Mouse (Mus musculus): ENCODE data around the gene 2810408A11Rik. TPM values are rescaled to one million over a fixed set of nuclear protein-coding genes. Genes with fewer than 3 reads are reported as not detected.

The 2810408A11Rik gene
- 1 to 10 TPM; 4.8 to 5.6 TPM for total RNA-seq (2021)
- long read RNA-seq, experiment 1, partial matches to known transcripts = 3 of 5 reads
- long read RNA-seq, experiment 1, other reads (novel, unspliced or antisense) = 2 of 5 reads
- long read RNA-seq, experiment 2, partial matches to known transcripts = 1 of 6 reads
- long read RNA-seq, experiment 2, other reads (novel, unspliced or antisense) = 5 of 6 reads

DNA sequence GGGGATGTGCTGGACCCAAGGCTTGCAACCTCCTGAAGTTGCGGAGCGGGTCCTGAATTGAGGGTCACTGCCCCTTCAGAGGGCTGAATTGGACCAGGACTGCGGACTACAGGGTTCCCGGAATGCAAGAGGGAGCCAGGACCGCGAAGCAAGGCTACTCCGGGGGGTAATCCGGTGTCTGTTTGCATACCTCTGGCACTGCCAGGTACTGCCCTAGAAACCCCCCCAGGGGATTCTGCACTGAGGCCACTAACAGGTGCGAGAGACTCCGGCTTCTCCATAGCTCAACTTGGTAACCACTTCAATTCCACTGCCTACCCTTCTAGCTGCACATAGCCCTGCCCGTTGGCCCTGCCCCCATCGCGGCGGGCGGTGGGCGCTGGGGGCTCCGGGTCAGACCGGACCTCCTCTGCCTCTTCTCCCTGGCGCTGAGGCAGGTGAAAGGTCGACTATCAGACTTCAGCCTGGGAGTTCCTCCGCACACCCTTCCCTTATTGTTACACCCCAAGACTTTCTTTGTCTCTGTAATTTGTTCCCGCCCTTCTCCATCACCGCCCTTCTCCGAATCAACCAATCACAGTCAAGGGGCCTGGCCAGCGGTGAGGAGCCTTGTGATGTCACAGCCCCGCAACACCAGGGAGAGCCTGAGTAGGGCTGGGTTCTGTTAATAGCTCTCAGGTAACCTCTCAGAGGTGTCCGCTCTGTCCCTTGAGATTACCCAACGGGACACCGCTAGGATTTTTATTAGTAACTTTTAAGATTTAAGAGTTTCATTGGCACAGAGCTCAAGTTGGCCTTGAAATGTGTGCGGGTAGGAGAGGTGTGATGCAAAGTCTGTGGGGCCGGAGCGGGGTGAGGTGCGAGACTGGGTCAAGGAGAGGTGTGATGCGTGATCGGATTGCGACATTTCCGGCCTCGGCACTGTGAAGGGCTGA is at the start of gene 2810408A11Rik, which contains the start of gene Neurl4:
Gene 2810408A11Rik, minus strand, starts transcription at position 517 of the 935 bp plus-strand sequence.
Gene Neurl4, plus strand, starts transcription at position 602 of the 935 bp plus-strand sequence.
- peak; percentile 47 to 78 for DNase-seq (ENCODE audit: low spot score in 2 of 2)

DNA sequence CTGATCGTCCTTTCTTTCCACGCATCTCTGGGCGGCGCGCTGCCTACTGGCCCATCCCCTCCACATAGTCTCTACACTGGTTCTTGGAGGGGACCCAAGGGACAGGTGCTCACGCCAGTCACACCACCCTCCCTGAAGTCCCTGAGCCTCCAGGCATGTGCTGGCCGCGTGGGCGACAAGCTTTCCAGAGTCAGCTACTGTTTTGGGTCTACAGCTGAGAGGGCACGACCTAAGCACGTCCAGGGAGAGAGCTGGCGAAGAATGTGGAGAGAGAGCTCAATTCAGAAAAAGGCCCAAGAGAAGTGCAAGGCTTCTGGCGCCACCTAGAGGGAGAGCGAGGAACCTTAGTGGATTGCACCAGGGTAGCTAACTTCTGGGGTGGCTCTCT is 48.0 kb upstream of the 2810408A11Rik start:
- DNase-seq (ENCODE audit: low spot score in 2 of 2) = peak; percentile 64 to 80

- DNase-seq (ENCODE audit: low spot score in 2 of 2) = peak; percentile 82 to 89
Observed at GRCm38 (mm10) chr11:69948066-69948762, 47.4 kb upstream of the 2810408A11Rik start, which contains the start of gene Slc2a4. Slc2a4 (minus strand) TSS chr11:69948188.

- peak; percentile 31 to 32 for DNase-seq (ENCODE audit: low spot score in 2 of 2)
Observed at GRCm38 (mm10) chr11:69947337-69948065, 46.7 kb upstream of the 2810408A11Rik start.

DNA sequence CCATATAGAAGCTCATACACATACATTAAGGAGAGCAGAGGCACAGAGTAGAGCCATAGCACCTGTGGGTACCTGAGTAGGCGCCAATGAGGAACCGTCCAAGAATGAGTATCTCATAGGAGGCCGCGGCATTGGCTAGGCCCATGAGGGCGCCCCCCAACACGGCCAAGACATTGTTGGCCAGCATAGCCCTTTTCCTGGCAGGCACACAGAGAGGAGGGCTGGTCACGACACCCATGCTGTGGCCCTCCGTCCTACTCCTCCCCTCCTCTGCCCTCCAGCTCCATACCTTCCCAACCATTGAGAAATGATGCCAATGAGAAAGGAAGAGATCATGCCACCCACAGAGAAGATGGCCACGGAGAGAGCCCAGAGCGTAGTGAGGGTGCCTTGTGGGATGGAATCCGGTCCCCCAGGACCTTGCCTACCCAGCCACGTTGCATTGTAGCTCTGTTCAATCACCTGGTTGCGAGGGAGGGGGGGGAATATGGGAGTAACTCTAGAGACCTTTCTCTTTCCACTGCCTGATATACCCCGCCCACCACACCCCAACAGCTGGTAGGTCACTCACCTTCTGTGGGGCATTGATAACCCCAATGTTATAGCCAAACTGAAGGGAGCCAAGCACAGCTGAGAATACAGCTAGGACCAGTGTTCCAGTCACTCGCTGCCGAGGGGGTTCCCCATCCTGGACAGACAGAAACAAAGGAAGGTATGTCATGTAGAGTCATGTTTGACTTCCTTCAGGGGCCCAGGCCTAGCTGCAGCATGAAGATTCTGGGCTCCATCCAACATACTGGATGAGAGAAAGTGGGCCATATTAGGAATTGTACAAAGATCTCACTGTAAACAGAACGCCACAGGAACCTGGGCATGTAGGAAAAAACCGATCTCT is 45.5 kb upstream of the 2810408A11Rik start:
- no peak for DNase-seq (ENCODE audit: low spot score in 2 of 2)

- peak in 1 of 2 experiments; percentile 31 for DNase-seq (ENCODE audit: low spot score in 2 of 2)
Observed at GRCm38 (mm10) chr11:69945216-69945615, 44.4 kb upstream of the 2810408A11Rik start.

DNA sequence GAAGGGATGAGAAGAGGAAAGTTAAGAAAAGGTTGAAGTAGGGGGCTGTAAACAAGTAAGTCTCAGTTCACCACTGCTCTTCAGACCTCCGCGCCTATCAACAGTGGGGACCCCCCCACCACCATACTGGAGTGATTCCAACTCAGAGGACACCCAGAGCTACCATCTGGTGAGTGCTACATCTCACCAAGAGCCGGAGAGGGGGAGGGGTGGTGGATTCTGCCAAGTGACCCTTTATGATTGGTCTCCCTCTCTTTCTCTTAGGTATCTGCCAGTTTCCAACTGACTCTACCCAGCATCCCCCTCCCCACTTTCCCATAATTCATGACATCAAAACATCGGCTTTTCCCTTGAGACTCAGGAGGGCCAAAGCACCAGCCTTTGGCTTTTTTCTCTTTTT is 40.2 kb upstream of the 2810408A11Rik start:
- DNase-seq (ENCODE audit: low spot score in 2 of 2) = no peak

GRCm38 (mm10) chr11:69939731-69940130 is 38.9 kb upstream of the 2810408A11Rik start:
- no peak for DNase-seq (ENCODE audit: low spot score in 2 of 2)

DNA sequence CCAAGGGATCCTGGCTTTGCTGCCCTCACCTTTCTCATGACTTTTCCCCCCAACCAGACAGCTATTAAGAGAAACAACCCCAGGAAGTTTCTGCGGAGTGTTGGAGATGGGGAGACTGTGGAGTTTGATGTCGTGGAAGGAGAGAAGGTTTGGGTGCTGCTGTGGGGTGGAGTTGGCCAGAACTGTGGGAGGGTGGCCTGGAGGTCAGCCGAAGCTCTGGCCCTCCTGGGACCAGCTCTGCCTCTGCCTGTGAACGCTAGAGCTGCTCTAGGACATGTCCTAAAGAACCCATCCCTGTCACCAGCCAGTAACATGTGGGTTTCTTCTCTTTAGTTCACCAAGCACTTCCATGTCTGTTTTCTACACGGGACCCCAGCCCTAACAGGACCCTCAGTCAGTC is 38.4 kb upstream of the 2810408A11Rik start:
- DNase-seq (ENCODE audit: low spot score in 2 of 2) = no peak

- DNase-seq (ENCODE audit: low spot score in 2 of 2) = no peak
Observed at GRCm38 (mm10) chr11:69938401-69938979, 37.7 kb upstream of the 2810408A11Rik start.

GRCm38 (mm10) chr11:69937834-69938233 is 37.0 kb upstream of the 2810408A11Rik start:
- no peak for DNase-seq (ENCODE audit: low spot score in 2 of 2)

DNA sequence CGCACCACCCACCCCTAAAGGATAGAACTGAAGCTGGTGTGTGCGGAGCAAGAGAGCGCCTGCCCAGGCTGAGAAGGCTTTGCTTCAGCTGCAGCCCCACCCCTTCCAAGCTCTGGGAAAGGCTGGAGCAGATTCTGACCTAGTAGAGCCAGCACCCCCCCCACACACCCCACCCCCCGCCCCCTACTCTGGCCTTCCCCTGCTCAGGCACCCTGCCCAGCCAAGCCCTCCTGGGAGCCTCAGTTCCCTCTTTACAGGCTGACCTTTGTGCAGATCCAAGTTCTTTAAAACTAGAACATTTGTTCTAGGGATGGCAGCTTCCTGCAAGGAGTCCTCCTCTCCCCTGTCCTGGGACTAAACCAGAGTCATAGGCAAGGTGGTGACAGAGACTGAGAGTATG is 36.6 kb upstream of the 2810408A11Rik start:
- no peak for DNase-seq (ENCODE audit: low spot score in 2 of 2)

DNA sequence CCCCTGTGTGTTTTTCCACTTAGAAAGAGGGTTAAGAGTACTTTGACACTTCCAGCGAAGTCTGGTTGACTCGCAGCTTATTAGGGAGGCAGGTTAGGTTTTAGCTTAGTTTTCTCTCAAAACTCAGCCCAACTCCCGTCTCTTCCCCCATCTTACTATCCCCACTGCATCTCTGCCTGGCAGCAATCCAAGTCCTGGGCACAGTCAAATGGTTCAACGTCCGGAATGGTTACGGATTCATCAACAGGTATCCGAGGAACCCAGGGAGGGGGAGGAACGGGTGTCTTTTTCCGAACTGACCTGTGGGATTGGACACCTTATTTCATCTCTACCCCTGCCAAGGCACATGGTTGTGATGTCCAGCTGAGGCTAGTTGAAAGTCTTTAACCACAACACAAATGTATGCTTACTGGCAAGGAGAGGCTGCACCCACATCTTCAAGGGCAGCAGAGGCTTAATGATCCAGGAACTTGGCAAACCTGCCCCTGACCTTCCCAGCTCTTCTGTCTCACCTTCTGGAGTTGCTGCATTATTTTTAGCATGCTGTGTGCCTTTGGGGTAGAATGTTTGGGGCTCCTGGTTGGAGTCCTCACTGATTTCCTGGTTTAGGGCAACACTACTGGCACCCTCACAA is 36.0 kb upstream of the 2810408A11Rik start:
- no peak for DNase-seq (ENCODE audit: low spot score in 2 of 2)

- DNase-seq (ENCODE audit: low spot score in 2 of 2) = no peak
Observed at GRCm38 (mm10) chr11:69936156-69936555, 35.4 kb upstream of the 2810408A11Rik start.

GRCm38 (mm10) chr11:69935137-69935879 is 34.5 kb upstream of the 2810408A11Rik start, which contains the start of gene Ybx2:
Ybx2 (plus strand) TSS chr11:69935796.
- peak; percentile 62 to 71 for DNase-seq (ENCODE audit: low spot score in 2 of 2)

DNA sequence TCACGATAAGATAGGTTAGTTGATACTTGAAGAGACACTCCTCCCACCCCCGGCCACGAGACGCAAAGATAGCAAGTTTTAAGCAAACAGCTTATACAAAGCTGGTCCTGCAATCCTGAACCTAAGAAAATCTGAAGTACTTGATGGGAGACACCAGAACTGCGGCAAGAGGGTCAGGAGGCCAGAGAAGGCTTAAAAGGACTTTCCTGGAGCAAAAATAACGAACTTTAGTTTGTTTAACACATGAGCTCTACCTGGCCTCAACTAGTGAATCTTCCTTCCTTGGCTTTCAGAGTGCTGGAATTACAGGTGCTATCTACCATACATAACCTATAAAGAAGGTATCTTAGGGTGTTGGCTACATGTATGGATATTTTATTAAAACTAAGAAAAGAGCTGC is 33.9 kb upstream of the 2810408A11Rik start:
- DNase-seq (ENCODE audit: low spot score in 2 of 2) = no peak

GRCm38 (mm10) chr11:69934169-69934568 is 33.4 kb upstream of the 2810408A11Rik start:
- peak; percentile 94 to 96 for DNase-seq (ENCODE audit: low spot score in 2 of 2)

DNA sequence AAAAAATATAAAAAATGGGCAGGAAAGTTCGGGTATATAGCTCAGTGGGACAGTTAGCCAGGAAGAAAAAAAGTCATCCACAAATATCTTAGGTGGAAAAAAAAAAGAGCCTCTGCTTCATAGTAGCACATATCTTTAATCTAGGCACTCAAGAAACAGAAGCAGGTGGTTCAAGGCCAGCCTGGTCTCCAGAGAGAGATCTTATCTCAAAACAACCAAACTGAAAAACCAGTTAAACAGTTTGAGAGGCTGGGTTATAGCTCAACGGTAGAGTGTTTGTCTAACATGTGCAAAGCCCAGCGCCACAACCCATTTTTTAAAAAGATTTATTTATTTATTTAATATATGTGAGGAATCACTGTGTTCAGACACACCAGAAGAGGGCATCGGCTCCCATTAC is 32.3 kb upstream of the 2810408A11Rik start:
- DNase-seq (ENCODE audit: low spot score in 2 of 2) = no peak

All from adrenal gland, postnatal 4 days (tissue).